Mouse (Mus musculus): ENCODE measurements around the gene Npas3.

Npas3 gene

GRCm38 (mm10) chr12:53587249-53587648 is 338.8 kb downstream of the Npas3 start:
- no peak for DNase-seq (ENCODE audit: low read depth, low spot score)

- peak; percentile 85 for DNase-seq (ENCODE audit: low read depth, low spot score)
Observed at GRCm38 (mm10) chr12:53587691-53588504, 339.4 kb downstream of the Npas3 start.

GRCm38 (mm10) chr12:53589446-53589961 is 341.0 kb downstream of the Npas3 start:
- no peak for DNase-seq (ENCODE audit: low read depth, low spot score)

- no peak for DNase-seq (ENCODE audit: low read depth, low spot score)
Observed at GRCm38 (mm10) chr12:53605661-53606060, 357.2 kb downstream of the Npas3 start.

- no peak for DNase-seq (ENCODE audit: low read depth, low spot score)
Observed at GRCm38 (mm10) chr12:53612120-53612519, 363.6 kb downstream of the Npas3 start.

GRCm38 (mm10) chr12:53621271-53621670 is 372.8 kb downstream of the Npas3 start:
- no peak for DNase-seq (ENCODE audit: low read depth, low spot score)

GRCm38 (mm10) chr12:53623793-53624192 is 375.3 kb downstream of the Npas3 start:
- no peak for DNase-seq (ENCODE audit: low read depth, low spot score)

- DNase-seq (ENCODE audit: low read depth, low spot score): no peak
Observed at GRCm38 (mm10) chr12:53624379-53625021, 376.0 kb downstream of the Npas3 start.

- DNase-seq (ENCODE audit: low read depth, low spot score): no peak
Observed at GRCm38 (mm10) chr12:53629483-53630120, 381.1 kb downstream of the Npas3 start.

GRCm38 (mm10) chr12:53630607-53631006 is 382.1 kb downstream of the Npas3 start:
- peak; percentile 14 for DNase-seq (ENCODE audit: low read depth, low spot score)

GRCm38 (mm10) chr12:53631315-53632106 is 383.0 kb downstream of the Npas3 start:
- peak; percentile 81 for DNase-seq (ENCODE audit: low read depth, low spot score)

GRCm38 (mm10) chr12:53638571-53638970 is 390.1 kb downstream of the Npas3 start:
- no peak for DNase-seq (ENCODE audit: low read depth, low spot score)

- DNase-seq (ENCODE audit: low read depth, low spot score): no peak
Observed at GRCm38 (mm10) chr12:53647282-53647681, 398.8 kb downstream of the Npas3 start.

GRCm38 (mm10) chr12:53656301-53656700 is 407.8 kb downstream of the Npas3 start:
- DNase-seq (ENCODE audit: low read depth, low spot score): no peak

GRCm38 (mm10) chr12:53664084-53664483 is 415.6 kb downstream of the Npas3 start:
- no peak for DNase-seq (ENCODE audit: low read depth, low spot score)

GRCm38 (mm10) chr12:53671846-53672245 is 423.4 kb downstream of the Npas3 start:
- DNase-seq (ENCODE audit: low read depth, low spot score): no peak

- DNase-seq (ENCODE audit: low read depth, low spot score): peak; percentile 54
Observed at GRCm38 (mm10) chr12:53677091-53677630, 428.7 kb downstream of the Npas3 start.

- DNase-seq (ENCODE audit: low read depth, low spot score): no peak
Observed at GRCm38 (mm10) chr12:53678166-53678565, 429.7 kb downstream of the Npas3 start.

- DNase-seq (ENCODE audit: low read depth, low spot score): no peak
Observed at GRCm38 (mm10) chr12:53679161-53679560, 430.7 kb downstream of the Npas3 start.

GRCm38 (mm10) chr12:53680501-53680900 is 432.0 kb downstream of the Npas3 start:
- DNase-seq (ENCODE audit: low read depth, low spot score): no peak

- DNase-seq (ENCODE audit: low read depth, low spot score): peak; percentile 40
Observed at GRCm38 (mm10) chr12:53682036-53682435, 433.6 kb downstream of the Npas3 start.
